Mouse (Mus musculus) liver, embryonic 13.5 days (tissue): ENCODE results near the gene Foxp1. TPM values are rescaled to one million over a fixed set of nuclear protein-coding genes. Genes with fewer than 3 reads are reported as not detected.

Source experiments
- ATAC-seq: fragments of 200-750 bp; cut with Nextera tagmentation; 2 replicates; pipeline ENCODE4 v1.8.0; 2017; ENCODE audit warnings: low read depth, mild to moderate bottlenecking, moderate number of reproducible peaks, moderate library complexity
- DNase-seq: peaks from one replicate; pipeline ENCODE4 v3.0.0; 2022
- H3K27ac ChIP-seq: fragments of 300-500 bp; sonication (generic); 2 replicates; pipeline ENCODE4 v1.5.1; 2015; ENCODE audit warnings: moderate library complexity, mild to moderate bottlenecking, inconsistent platforms
- H3K27me3 ChIP-seq: fragments of 300-500 bp; sonication (generic); 2 replicates; pipeline ENCODE4 v1.6.1; 2015; ENCODE audit warnings: mild to moderate bottlenecking, inconsistent platforms
- H3K36me3 ChIP-seq: fragments of 300-500 bp; sonication (generic); 2 replicates; pipeline ENCODE4 v1.6.1; 2015; ENCODE audit warnings: mild to moderate bottlenecking, inconsistent platforms
- H3K4me1 ChIP-seq: fragments of 300-500 bp; sonication (generic); replicated peaks from 2 replicates; pipeline ENCODE4 v1.6.1; 2015; ENCODE audit warnings: inconsistent platforms
- H3K4me2 ChIP-seq: fragments of 300-500 bp; sonication (generic); 2 replicates; pipeline ENCODE4 v1.6.1; 2015; ENCODE audit warnings: inconsistent platforms, mild to moderate bottlenecking, moderate library complexity
- H3K4me3 ChIP-seq: fragments of 300-500 bp; sonication (generic); replicated peaks from 2 replicates; pipeline ENCODE4 v1.5.1; 2015; ENCODE audit warnings: mild to moderate bottlenecking, inconsistent platforms
- H3K9ac ChIP-seq: fragments of 300-500 bp; sonication (generic); 2 replicates; pipeline ENCODE4 v1.6.1; 2015; ENCODE audit warnings: mild to moderate bottlenecking, inconsistent platforms
- H3K9me3 ChIP-seq: fragments of 300-500 bp; sonication (generic); replicated peaks from 2 replicates; pipeline ENCODE4 v1.6.1; 2016; ENCODE audit warnings: inconsistent platforms
- WGBS: fragments of 180-500 bp; shearing (Covaris S2); methylation state at CpG from one replicate; pipeline ENCODE4 v1.1.7; 2015; ENCODE audit not compliant: insufficient replicate concordance; 5-methylcytosine and 5-hydroxymethylcytosine counted together
- polyA plus RNA-seq: library from polyadenylated mRNA; unstranded; fragments of >200 nt; fragmentation: Nextera tagmentation; extraction: Ambion mirVana; gene quantifications from 2 replicates; pipeline ENCODE4 v1.2.1, GENCODE M21; 2015

Gene Foxp1
- polyA plus RNA-seq, 1 experiment from 2014 or later, result 14.2 TPM

DNA sequence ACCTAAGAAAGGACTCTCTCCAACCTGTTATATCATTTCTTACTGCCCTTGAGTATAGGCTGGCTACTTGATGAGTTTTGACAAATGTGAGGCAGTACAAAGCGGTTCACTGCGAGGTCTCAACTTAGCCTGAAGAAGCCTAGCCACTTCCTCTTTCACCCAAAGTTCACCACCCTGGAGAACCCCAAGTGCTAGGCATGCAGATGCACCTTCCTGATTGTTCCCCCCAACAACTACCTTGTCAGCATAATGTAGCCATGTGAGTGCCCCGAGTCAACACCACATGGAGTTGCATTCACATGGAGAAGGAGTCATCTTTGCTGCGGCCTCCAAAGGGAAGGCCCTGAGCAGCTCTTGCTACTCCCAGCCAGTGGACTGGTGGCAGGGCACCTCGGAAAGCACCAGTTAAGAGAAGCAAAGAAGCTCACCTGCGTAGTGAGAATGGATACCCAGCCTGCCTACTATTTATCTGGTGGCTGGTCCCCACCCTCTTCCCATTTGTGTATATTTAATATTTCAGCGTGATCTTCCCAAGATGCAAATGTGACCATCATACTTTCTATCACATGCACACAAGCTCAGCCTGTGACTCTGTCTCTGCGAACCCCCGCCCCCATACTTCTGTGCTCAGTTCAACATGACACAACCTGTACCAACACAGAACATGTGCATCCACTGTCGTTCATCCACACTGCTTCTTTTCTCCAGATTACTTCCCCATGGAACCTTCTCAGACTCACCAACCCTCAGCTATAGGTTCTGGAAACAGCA lies 280.7 kb downstream of the Foxp1 start:
- WGBS, result 59% methylated on average over 10 of the region's 10 CpGs
- H3K9ac ChIP-seq, result no peak overlapping the region
- DNase-seq (no peak), ATAC-seq (no peak)
- H3K4me3 ChIP-seq, result no peak overlapping the region
- H3K9me3 ChIP-seq, result no peaks in the 10 kb centered on the region
- H3K36me3 ChIP-seq, result no peaks in the 10 kb centered on the region
- no peak overlapping the region for H3K4me2 ChIP-seq
- H3K27ac ChIP-seq, result no peak overlapping the region
- H3K4me1 ChIP-seq, result no peaks in the 10 kb centered on the region
- H3K27me3 ChIP-seq, result no peaks in the 10 kb centered on the region

- DNase-seq (no peak), ATAC-seq (no peak)
- H3K27ac ChIP-seq, result no peak overlapping the region
- H3K9ac ChIP-seq, result no peak overlapping the region
- peaks cover under 1% of the 10 kb centered on the region; the same call in 1 of the 2 replicates for H3K4me1 ChIP-seq
- H3K9me3 ChIP-seq, result no peaks in the 10 kb centered on the region
- no peaks in the 10 kb centered on the region for H3K36me3 ChIP-seq
- H3K4me3 ChIP-seq, result no peak overlapping the region
- no peak overlapping the region for H3K4me2 ChIP-seq
- no peaks in the 10 kb centered on the region for H3K27me3 ChIP-seq
Observed at GRCm38 (mm10) chr6:99240764-99241163, 281.8 kb downstream of the Foxp1 start.

GRCm38 (mm10) chr6:99235588-99235987 lies 286.9 kb downstream of the Foxp1 start:
- 50% methylated on average over 8 of the region's 8 CpGs for whole genome bisulfite sequencing
- H3K9ac ChIP-seq, result no peak overlapping the region
- DNase-seq (no peak), ATAC-seq (no peak)
- no peak overlapping the region for H3K4me3 ChIP-seq
- no peaks in the 10 kb centered on the region for H3K27me3 ChIP-seq
- H3K36me3 ChIP-seq, result no peaks in the 10 kb centered on the region
- H3K4me2 ChIP-seq, result no peak overlapping the region
- no peak overlapping the region for H3K27ac ChIP-seq
- peaks cover 3% of the 10 kb centered on the region; the same call in 1 of the 2 replicates for H3K4me1 ChIP-seq
- H3K9me3 ChIP-seq, result no peaks in the 10 kb centered on the region

GRCm38 (mm10) chr6:99233411-99233810 lies 289.1 kb downstream of the Foxp1 start:
- H3K4me1 ChIP-seq, result peaks cover 3% of the 10 kb centered on the region; the same call in 1 of the 2 replicates
- DNase-seq (no peak), ATAC-seq (no peak)
- WGBS, result 80% methylated on average over 10 of the region's 10 CpGs
- no peak overlapping the region for H3K9ac ChIP-seq
- no peak overlapping the region for H3K27ac ChIP-seq
- no peak overlapping the region for H3K4me2 ChIP-seq
- H3K9me3 ChIP-seq, result no peaks in the 10 kb centered on the region
- no peak overlapping the region for H3K4me3 ChIP-seq
- no peaks in the 10 kb centered on the region for H3K36me3 ChIP-seq
- H3K27me3 ChIP-seq, result no peaks in the 10 kb centered on the region

GRCm38 (mm10) chr6:99228336-99228870 lies 294.1 kb downstream of the Foxp1 start:
- no peaks in the 10 kb centered on the region for H3K36me3 ChIP-seq
- ATAC-seq (no peak), DNase-seq (no peak)
- H3K27me3 ChIP-seq, result no peaks in the 10 kb centered on the region
- no peak overlapping the region for H3K27ac ChIP-seq
- no peak overlapping the region for H3K4me3 ChIP-seq
- no peaks in the 10 kb centered on the region for H3K9me3 ChIP-seq
- peaks cover 6% of the 10 kb centered on the region; the same call in 1 of the 2 replicates for H3K4me1 ChIP-seq
- no peak overlapping the region for H3K9ac ChIP-seq
- 76% methylated on average over 6 of the region's 6 CpGs for WGBS
- no peak overlapping the region for H3K4me2 ChIP-seq

DNA sequence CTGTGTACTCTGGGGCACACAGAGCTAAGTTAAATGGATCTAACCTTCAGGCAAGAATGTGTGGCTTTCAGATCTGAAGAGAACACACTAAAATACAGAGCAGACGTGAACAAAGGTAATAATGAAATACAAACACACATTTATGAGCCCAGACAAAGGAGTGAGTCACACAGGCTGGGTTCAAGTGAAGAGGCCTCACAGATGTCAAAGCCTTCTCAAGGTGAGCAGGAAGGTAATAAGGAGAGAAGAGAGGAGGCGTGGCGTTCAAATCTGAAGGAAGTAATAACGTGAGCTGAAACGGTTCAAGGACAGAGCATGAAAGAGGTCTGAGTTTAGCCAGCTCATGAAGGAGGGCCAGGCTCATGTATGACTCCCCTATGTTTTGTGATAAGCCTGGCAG lies 301.4 kb downstream of the Foxp1 start:
- Histone ChIP-seq H3K4me1 (peaks cover 6% of the 10 kb centered on the region; the same call in 1 of the 2 replicates), H3K27ac (no peak overlapping the region), H3K27me3 (no peaks in the 10 kb centered on the region), H3K9ac (no peak overlapping the region), H3K9me3 (no peaks in the 10 kb centered on the region), H3K4me2 (no peak overlapping the region), H3K4me3 (no peak overlapping the region), H3K36me3 (no peaks in the 10 kb centered on the region)
- WGBS, result 61% methylated on average over 5 of the region's 5 CpGs
- ATAC-seq, result no peak
- no peak for DNase-seq

- DNase-seq (no peak), ATAC-seq (no peak)
- Histone ChIP-seq H3K4me1 (peaks cover 6% of the 10 kb centered on the region; the same call in 1 of the 2 replicates), H3K4me3 (no peak overlapping the region), H3K9ac (no peak overlapping the region), H3K27ac (no peak overlapping the region), H3K9me3 (no peaks in the 10 kb centered on the region), H3K4me2 (no peak overlapping the region), H3K36me3 (no peaks in the 10 kb centered on the region), H3K27me3 (no peaks in the 10 kb centered on the region)
- WGBS, result 78% methylated on average over 3 of the region's 3 CpGs
Observed at GRCm38 (mm10) chr6:99220472-99220871, 302.0 kb downstream of the Foxp1 start.

DNA sequence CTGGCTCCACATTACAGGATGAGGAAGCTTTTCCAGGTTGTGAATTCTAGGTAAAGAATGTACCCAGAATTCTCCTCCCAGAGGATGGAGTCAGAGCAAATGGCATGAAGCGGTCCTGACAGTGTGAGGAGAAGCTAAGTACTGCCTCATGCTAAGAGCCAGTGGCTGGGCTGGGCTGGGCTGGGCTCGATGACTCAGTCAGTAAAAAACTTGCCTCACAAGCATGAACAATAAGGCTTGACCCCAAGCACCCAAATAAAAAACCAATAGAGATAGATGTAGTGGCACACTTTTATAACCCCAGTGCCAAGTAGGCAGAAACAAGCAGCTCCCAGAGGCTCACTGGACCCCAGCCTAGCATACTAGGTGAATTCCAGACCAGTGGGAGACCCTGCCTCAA lies 304.7 kb downstream of the Foxp1 start:
- Histone ChIP-seq H3K4me3 (no peak overlapping the region), H3K9me3 (no peaks in the 10 kb centered on the region), H3K27ac (no peak overlapping the region), H3K9ac (no peak overlapping the region), H3K27me3 (no peaks in the 10 kb centered on the region), H3K4me2 (no peak overlapping the region), H3K36me3 (no peaks in the 10 kb centered on the region), H3K4me1 (no peaks in the 10 kb centered on the region)
- 69% methylated on average over 2 of the region's 2 CpGs for WGBS
- ATAC-seq, result no peak
- DNase-seq, result no peak

DNA sequence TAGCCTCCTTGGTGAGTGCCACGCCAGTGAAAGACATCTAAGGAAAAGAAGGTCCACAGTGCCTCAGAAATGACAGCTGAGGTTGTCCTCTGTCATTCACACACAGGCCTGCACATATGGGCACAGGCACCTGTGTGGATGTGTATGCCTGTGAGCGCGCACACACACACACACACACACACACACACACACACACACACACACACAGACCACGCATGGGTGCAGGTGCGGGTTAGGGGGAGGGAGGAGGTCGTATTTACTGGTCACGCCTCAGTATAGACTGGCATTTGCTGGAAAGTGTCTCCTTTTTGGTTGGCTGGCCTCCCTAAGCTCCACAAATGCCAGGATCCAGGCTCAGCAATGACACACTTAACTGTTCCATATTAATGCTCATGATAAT lies 305.4 kb downstream of the Foxp1 start:
- H3K4me3 ChIP-seq, result no peak overlapping the region

DNA sequence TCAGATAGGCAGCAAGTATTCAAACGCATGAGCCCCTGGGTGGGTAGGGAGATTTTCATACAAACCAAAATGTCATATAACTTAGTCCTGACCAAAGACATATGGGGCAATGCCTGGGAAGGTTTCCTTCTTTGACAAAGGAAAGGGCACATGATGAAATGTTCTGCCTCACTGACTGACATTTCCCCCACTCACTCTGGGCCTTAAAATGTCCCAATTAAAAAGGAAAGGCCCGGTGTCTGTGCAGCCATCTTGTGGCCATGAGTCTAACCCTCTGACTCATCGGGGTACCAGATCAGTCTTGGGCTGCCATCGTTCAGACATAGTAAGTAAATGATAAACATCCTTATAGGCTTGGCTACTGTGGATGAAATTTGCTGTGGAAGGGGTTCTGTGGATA lies 310.1 kb downstream of the Foxp1 start:
- H3K27ac ChIP-seq, result no peak overlapping the region
- no peak overlapping the region for H3K9ac ChIP-seq
- H3K4me1 ChIP-seq, result peaks cover 3% of the 10 kb centered on the region
- no peak for ATAC-seq
- DNase-seq, result no peak
- no peaks in the 10 kb centered on the region for H3K9me3 ChIP-seq
- H3K4me3 ChIP-seq, result no peak overlapping the region
- no peak overlapping the region for H3K4me2 ChIP-seq
- H3K36me3 ChIP-seq, result no peaks in the 10 kb centered on the region
- no peaks in the 10 kb centered on the region for H3K27me3 ChIP-seq
- 64% methylated on average over 4 of the region's 4 CpGs for WGBS

More for the DNA sequence above, 305.4 kb downstream of the Foxp1 start:
- Histone ChIP-seq H3K4me1 (no peaks in the 10 kb centered on the region; the same call in 1 of the 2 replicates), H3K27me3 (no peaks in the 10 kb centered on the region), H3K9me3 (no peaks in the 10 kb centered on the region), H3K9ac (no peak overlapping the region), H3K4me2 (no peak overlapping the region), H3K27ac (no peak overlapping the region), H3K36me3 (no peaks in the 10 kb centered on the region)
- ATAC-seq, result no peak
- no peak for DNase-seq
- 75% methylated on average over 7 of the region's 7 CpGs for WGBS

- DNase-seq (no peak), ATAC-seq (no peak)
- Histone ChIP-seq H3K4me1 (peaks cover 7% of the 10 kb centered on the region), H3K4me2 (no peak overlapping the region), H3K36me3 (no peaks in the 10 kb centered on the region), H3K9ac (no peak overlapping the region), H3K27ac (peak overlapping the region; percentile 32; the same call in 1 of the 2 replicates), H3K9me3 (no peaks in the 10 kb centered on the region), H3K27me3 (no peaks in the 10 kb centered on the region), H3K4me3 (no peak overlapping the region)
- WGBS, result 44% methylated on average over 5 of the region's 5 CpGs
Observed at GRCm38 (mm10) chr6:99211663-99212333, 310.7 kb downstream of the Foxp1 start.
